Mouse (Mus musculus): ENCODE measurements around the gene Ccl17.

Gene Ccl17

DNA sequence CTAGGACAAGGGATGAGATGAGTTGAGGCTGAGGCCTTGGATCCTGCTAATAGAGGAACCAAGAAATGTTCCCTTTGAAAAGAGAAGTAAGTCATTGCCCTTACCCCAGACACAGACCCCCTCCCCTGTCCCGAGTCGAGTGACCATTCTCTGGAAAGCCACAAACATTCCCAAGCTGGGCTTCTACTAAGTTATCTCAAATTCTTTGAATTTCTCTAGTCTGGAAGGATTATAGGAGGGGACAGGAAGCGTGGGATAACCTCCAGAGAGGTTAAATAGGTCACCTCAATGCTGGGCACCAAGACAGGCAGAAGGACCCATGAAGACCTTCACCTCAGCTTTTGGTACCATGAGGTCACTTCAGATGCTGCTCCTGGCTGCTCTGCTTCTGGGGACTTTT, at the start of gene Ccl17:
Gene Ccl17 (plus strand): TSS at position 301 of the 400 bp plus-strand sequence.
- DNase-seq (ENCODE audit: low spot score): no peak

GRCm38 (mm10) chr8:94767035-94767434, 43.2 kb upstream of the Ccl17 start:
- no peak for DNase-seq (ENCODE audit: low spot score)

DNA sequence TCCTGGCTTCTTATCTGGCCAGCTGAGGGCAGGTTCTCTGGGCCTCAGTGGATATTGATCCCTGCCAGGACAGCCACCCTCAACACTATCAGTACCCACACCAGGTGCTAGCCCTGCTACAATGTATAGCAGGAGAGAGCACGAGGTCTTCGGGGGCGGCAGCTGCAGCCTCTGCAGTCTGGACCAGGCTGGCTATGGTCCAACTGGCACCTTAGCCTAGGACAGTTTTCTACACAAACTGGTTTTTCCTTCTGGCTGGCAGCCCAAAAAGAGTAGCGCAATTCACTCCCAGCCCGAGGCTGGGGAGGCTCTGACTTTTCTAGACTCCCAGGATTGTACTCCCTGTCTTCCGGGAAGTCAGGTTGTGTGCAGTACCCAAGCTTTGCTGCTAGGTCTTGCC, 39.3 kb upstream of the Ccl17 start:
- no peak for DNase-seq (ENCODE audit: low spot score)

GRCm38 (mm10) chr8:94771941-94772670, 38.1 kb upstream of the Ccl17 start, which contains the start of gene Cx3cl1:
TSS of gene Cx3cl1 (plus strand) at chr8:94772009.
- no peak for DNase-seq (ENCODE audit: low spot score)

GRCm38 (mm10) chr8:94773048-94773447, 37.2 kb upstream of the Ccl17 start:
- DNase-seq (ENCODE audit: low spot score): no peak

- no peak for DNase-seq (ENCODE audit: low spot score)
Observed at GRCm38 (mm10) chr8:94773700-94774171, 36.5 kb upstream of the Ccl17 start.

DNA sequence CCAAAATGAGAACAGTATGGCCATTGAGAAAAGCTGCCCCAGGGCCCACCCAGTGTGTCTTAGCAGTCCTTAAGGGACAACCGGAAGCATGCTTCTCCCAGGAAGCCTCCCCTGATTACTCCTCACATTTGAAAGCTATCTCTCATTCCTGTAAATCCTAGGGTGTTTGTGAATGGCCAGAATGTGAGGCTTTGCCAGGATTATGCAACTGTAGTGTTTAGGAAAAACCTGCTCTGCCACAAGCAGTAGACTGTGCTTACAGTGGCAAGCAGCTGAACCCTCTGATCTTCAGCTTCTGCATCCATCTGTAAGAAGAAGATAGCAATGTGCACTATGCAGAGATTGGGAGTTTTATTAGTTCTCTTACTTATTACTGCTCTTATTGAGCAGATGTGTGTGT, 35.7 kb upstream of the Ccl17 start:
- no peak for DNase-seq (ENCODE audit: low spot score)

DNA sequence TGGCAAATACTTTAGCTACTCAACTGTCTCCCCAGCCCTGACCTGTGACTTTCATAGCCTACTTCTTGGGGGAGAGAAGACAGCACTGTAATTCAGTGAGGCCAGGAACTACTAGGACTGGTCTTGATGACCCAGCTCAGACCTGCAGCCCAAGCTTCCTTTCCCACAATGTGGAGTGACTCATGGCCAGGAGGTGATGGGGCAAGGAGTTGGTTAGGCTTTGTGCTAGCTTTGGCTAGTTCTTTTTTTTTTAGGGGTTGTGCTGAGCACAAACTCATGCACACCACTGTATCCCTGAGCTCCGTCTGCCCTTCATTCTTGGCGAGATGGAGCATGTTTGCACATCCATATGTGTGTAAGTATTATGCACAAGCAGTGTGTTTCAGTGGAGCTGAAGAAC, 33.9 kb upstream of the Ccl17 start:
- no peak for DNase-seq (ENCODE audit: low spot score)

DNA sequence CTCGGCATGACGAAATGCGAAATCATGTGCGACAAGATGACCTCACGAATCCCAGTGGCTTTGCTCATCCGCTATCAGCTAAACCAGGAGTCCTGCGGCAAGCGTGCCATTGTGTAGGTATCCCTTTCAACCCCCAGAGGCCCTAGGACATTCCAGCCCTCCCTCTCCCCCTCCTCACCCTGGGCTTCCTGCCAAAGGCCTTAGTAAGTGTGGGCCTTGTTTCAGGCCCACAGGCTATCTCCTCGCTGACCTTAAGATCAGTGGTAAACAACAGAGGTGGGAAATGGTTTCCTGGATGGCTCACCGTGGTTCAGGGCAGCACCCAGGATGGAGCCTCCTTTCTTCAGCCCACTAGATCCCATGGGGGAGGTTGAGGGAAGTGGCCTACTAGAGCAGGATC, 32.2 kb upstream of the Ccl17 start:
- no peak for DNase-seq (ENCODE audit: low spot score)

- DNase-seq (ENCODE audit: low spot score): no peak
Observed at GRCm38 (mm10) chr8:94778473-94778872, 31.8 kb upstream of the Ccl17 start.

DNA sequence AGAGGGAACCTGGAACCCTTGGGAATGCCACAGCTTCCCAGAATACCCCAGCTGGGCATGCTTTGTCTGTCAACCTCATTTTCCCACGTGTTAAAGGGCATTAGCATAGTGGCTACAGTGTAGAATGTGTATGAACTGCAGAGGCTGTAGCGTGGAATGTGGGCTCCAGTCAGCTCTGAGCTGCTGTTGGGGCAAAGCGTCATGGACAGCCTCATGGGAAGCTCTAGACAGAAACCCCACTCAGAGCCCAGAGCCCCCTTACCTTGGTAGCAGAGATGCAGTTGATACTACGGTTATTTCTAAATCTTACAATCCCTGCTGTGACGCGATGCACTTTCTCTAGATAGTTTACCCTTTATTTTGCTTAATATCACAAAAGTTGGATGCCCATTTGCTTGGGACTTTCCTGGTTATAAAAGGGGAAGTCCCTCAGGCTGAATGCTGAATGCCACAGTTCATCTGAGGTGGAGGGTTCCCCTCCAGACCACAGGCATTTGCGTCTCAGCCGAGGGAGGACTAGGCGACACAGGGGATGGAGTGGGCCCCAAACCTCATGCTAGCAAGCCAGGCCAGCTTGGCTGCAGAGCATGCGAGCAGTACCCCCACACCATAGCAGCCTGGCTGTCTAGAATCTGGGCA, 31.2 kb upstream of the Ccl17 start:
- DNase-seq (ENCODE audit: low spot score): no peak

DNA sequence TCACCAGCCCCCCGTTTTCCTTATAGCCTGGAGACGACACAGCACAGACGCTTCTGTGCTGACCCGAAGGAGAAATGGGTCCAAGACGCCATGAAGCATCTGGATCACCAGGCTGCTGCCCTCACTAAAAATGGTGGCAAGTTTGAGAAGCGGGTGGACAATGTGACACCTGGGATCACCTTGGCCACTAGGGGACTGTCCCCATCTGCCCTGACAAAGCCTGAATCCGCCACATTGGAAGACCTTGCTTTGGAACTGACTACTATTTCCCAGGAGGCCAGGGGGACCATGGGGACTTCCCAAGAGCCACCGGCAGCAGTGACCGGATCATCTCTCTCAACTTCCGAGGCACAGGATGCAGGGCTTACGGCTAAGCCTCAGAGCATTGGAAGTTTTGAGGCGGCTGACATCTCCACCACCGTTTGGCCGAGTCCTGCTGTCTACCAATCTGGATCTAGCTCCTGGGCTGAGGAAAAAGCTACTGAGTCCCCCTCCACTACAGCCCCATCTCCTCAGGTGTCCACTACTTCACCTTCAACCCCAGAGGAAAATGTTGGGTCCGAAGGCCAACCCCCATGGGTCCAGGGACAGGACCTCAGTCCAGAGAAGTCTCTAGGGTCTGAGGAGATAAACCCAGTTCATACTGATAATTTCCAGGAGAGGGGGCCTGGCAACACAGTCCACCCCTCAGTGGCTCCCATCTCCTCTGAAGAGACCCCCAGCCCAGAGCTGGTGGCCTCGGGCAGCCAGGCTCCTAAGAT, 30.5 kb upstream of the Ccl17 start:
- DNase-seq (ENCODE audit: low spot score): no peak

GRCm38 (mm10) chr8:94780491-94781154, 29.6 kb upstream of the Ccl17 start:
- no peak for DNase-seq (ENCODE audit: low spot score)

GRCm38 (mm10) chr8:94781155-94781837, 29.0 kb upstream of the Ccl17 start:
- DNase-seq (ENCODE audit: low spot score): no peak

DNA sequence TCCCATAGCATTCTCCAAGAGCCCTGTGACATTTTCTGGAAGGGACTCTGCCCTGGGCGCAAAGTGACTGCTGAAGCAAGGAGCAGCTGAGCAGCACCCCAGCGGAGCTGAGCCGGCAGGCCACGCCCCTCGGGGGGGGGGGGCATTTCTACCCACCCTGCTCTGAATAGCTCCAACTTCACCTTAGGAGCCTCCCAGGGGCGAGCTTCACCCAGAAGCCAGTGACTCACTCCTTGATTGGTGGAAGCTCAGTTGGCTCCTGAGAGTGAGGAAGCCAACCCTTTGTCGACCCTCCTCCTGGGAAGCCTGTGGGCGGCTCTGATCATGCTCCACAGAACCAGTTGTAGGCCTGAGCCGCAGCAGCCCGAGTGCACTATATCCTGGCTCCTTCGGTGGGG, 28.4 kb upstream of the Ccl17 start:
- DNase-seq (ENCODE audit: low spot score): no peak

- no peak for DNase-seq (ENCODE audit: low spot score)
Observed at GRCm38 (mm10) chr8:94783890-94784289, 26.4 kb upstream of the Ccl17 start.

GRCm38 (mm10) chr8:94785247-94785985, 24.8 kb upstream of the Ccl17 start:
- peak; percentile 61 for DNase-seq (ENCODE audit: low spot score)

- no peak for DNase-seq (ENCODE audit: low spot score)
Observed at GRCm38 (mm10) chr8:94785995-94786595, 24.2 kb upstream of the Ccl17 start.

DNA sequence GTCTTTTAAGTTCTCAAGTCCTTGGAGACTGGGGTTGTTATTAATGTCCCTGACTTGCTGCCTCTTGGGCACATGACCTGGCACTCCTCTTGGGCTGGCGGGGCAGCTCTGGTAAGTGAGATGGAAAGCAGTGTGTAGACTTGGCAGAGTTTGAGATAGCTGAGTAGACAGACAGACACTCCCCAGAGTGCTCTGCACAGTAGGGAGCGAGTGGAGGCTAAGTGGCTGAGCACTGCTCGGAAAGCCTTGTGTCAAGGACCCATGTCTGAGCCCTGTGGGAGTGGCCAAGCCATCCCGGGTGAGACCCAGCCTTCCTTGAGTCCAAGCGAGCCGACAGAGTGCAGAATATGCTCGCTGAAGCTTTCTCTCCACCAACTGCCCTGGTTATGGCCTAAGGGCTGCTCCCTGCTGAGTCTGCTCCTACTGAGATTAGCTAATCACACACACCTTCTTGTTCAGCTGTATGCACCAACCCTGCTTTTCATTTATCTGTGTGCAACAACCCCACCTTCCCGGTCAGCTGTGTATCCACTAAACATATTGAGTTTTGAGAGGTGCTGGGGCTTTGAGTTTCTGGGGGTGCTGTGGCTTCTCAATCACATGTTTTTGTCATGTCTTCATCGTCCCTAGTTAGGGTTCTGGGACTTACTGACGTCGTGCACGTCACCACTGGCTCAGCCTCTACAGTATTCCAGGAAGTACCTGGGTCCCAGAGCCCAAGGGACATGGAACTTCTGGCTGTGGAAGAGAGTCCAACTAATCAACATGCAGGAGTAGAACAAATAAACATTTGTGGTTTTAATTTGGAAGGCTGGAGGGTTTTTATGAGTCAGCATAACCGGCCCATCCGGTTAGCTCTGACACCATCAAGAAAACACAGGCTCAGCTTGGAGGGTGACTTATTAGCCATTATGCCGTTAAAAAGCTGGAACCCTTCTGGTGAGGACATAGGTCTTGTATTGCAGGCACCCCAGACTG, 22.4 kb upstream of the Ccl17 start:
- DNase-seq (ENCODE audit: low spot score): peak; percentile 82

Measured in c-Kit-positive CD71-positive TER-119-positive erythroid progenitor cells, embryonic 14.5 days (primary cell).